11 mouse cellular contexts compared by ENCODE assay signal in the genomic region with DNA sequence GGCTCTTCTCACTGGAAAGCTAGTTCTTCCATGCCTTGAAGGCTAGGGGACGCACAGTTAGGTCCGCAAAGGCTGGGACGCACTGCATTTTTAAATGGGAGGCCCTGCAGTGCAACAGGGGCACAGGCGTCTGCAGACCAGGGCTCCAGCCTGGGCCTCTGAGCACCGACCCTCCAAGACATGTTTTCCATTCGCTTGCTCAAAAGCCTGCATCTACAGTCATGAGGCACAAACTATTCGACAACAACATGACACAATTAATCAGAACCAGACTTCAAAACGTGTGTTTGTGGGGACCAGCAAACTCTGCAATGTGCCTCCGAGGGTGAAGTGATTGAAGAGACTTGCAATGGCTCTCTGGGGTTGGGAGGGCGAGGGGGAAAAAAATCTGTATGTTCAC. TPM values are rescaled to one million over a fixed set of nuclear protein-coding genes. Genes with fewer than 3 reads are reported as not detected.
DNase-seq lines count a peak whose midpoint lies in the region; ATAC-seq and TF ChIP-seq lines count a peak whose summit lies in the region.
"Had no signal": no experiment of that assay in that cellular context is flagged by ENCODE, and none has a peak within 500 bp of the region (broad histone marks: within the 10 kb centered on the region; RNA-seq: fewer than 3 reads in every experiment).

No protein-coding gene starts in this region.

- TF ChIP-seq CTCF in left cerebral cortex, adult 2 months (IDR thresholded peaks at IDR 0.05) = no peak

- intact Hi-C loops in left cerebral cortex, adult 2 months (cut with DNase I) = no loop called here

- no peak for DNase-seq in heart, adult 8-10 months (ENCODE audit: low spot score)
- no peak for DNase-seq in forebrain, embryonic 10.5 days (ENCODE audit: extremely low spot score, low spot score)
- no peak for DNase-seq in layer of hippocampus, postnatal 36 days
- no peak for DNase-seq in left cerebral cortex, adult 2 months (ENCODE audit: extremely low spot score in 1 of 2, low spot score in 2 of 2)
- DNase-seq in gastrocnemius, postnatal 25 days = no peak
- DNase-seq: cerebellum, adult 9-11 months had no signal

- WGBS in heart, embryonic 15.5 days = 28% methylated on average over 10 of the region's 10 CpGs
- 2% methylated on average over 10 of the region's 10 CpGs for WGBS in forebrain, embryonic 10.5 days
- 32% methylated on average over 10 of the region's 10 CpGs for WGBS in intestine, embryonic 15.5 days
- WGBS in neural tube, embryonic 14.5 days = 12% methylated on average over 10 of the region's 10 CpGs

- peak overlapping the region; percentile 96 for H3K4me2 ChIP-seq in heart, embryonic 15.5 days
- peak overlapping the region; percentile 19 for H3K4me2 ChIP-seq in intestine, embryonic 15.5 days (replicated peaks)
- H3K4me2 ChIP-seq in neural tube, embryonic 14.5 days (ENCODE audit: low read depth, low read length) = peak overlapping the region; percentile 90

- H3K27me3 ChIP-seq in heart, embryonic 15.5 days = peaks cover 58% of the 10 kb centered on the region
- H3K27me3 ChIP-seq in forebrain, embryonic 10.5 days (ENCODE audit: poor library complexity, severe bottlenecking) = peaks cover 100% of the 10 kb centered on the region
- H3K27me3 ChIP-seq in intestine, embryonic 15.5 days (replicated peaks) = peaks cover 40% of the 10 kb centered on the region
- peaks cover 7% of the 10 kb centered on the region; the same call in 1 of the 2 replicates for H3K27me3 ChIP-seq in neural tube, embryonic 14.5 days (ENCODE audit: control insufficient read depth, insufficient read depth, low read length)
- H3K27me3 ChIP-seq: CH12.LX had no signal

- no peak overlapping the region for H3K27ac ChIP-seq in heart, embryonic 15.5 days
- peak overlapping the region; percentile 54; the same call in 1 of the 2 replicates for H3K27ac ChIP-seq in forebrain, embryonic 10.5 days
- no peak overlapping the region for H3K27ac ChIP-seq in intestine, embryonic 15.5 days
- H3K27ac ChIP-seq in neural tube, embryonic 14.5 days (ENCODE audit: low read depth, low read length) = peak overlapping the region; percentile 39; the same call in 1 of the 2 replicates
- H3K27ac ChIP-seq in left cerebral cortex, adult 2 months = no peak overlapping the region

- H3K9ac ChIP-seq in heart, embryonic 15.5 days = no peak overlapping the region
- H3K9ac ChIP-seq in intestine, embryonic 15.5 days = no peak overlapping the region
- peak overlapping the region; percentile 22; the same call in 1 of the 2 replicates for H3K9ac ChIP-seq in neural tube, embryonic 14.5 days (replicated peaks; ENCODE audit: low read depth, low read length)

- no peaks in the 10 kb centered on the region for H3K36me3 ChIP-seq in heart, embryonic 15.5 days
- no peaks in the 10 kb centered on the region for H3K36me3 ChIP-seq in forebrain, embryonic 10.5 days (replicated peaks)
- no peaks in the 10 kb centered on the region for H3K36me3 ChIP-seq in intestine, embryonic 15.5 days
- no peaks in the 10 kb centered on the region for H3K36me3 ChIP-seq in neural tube, embryonic 14.5 days (ENCODE audit: control insufficient read depth, insufficient read depth, low read length)

- ATAC-seq in heart, embryonic 15.5 days (replicated peaks; ENCODE audit: insufficient number of reproducible peaks, insufficient read depth, low FRiP score, low read depth) = no peak
- ATAC-seq in intestine, embryonic 15.5 days = no peak
- ATAC-seq in neural tube, embryonic 14.5 days (ENCODE audit: low read depth) = no peak
- ATAC-seq: lung, postnatal 0 days had no signal

- H3K4me3 ChIP-seq in heart, embryonic 15.5 days = peak overlapping the region; percentile 66
- H3K4me3 ChIP-seq in forebrain, embryonic 10.5 days = peak overlapping the region; percentile 73
- 0 out of 2 replicates have a peak overlapping the region, but pooled peaks have one; percentile 4 for H3K4me3 ChIP-seq in intestine, embryonic 15.5 days (replicated peaks)
- peak overlapping the region; percentile 64 for H3K4me3 ChIP-seq in neural tube, embryonic 14.5 days (ENCODE audit: low read depth, low read length)
- H3K4me3 ChIP-seq in left cerebral cortex, adult 2 months = no peak overlapping the region

- H3K9me3 ChIP-seq in heart, embryonic 15.5 days (replicated peaks) = no peaks in the 10 kb centered on the region
- no peaks in the 10 kb centered on the region for H3K9me3 ChIP-seq in forebrain, embryonic 10.5 days
- no peaks in the 10 kb centered on the region for H3K9me3 ChIP-seq in intestine, embryonic 15.5 days
- H3K9me3 ChIP-seq in neural tube, embryonic 14.5 days (ENCODE audit: control insufficient read depth, low read length) = no peaks in the 10 kb centered on the region

- peaks cover 36% of the 10 kb centered on the region for H3K4me1 ChIP-seq in heart, embryonic 15.5 days (replicated peaks)
- peaks cover 91% of the 10 kb centered on the region for H3K4me1 ChIP-seq in forebrain, embryonic 10.5 days
- peaks cover 28% of the 10 kb centered on the region for H3K4me1 ChIP-seq in intestine, embryonic 15.5 days (replicated peaks)
- H3K4me1 ChIP-seq in neural tube, embryonic 14.5 days (ENCODE audit: control insufficient read depth, insufficient read depth, low read length) = peaks cover 29% of the 10 kb centered on the region

RNA-seq across cellular contexts. Expression of gene Ntn1, which starts 17.1 kb away (rescaled TPM):
- polyA plus RNA-seq in heart, embryonic 15.5 days (2015; fragmentation: Nextera tagmentation; extraction: Ambion mirVana) = 18.3 and 21.6 TPM in 2 replicates
- 10 to 100 TPM; 62.6 to 88.8 (median 70.8) TPM for total RNA-seq in heart, adult 8-10 months (2022)
- 6.2 and 6.5 TPM in 2 replicates for polyA plus RNA-seq in forebrain, embryonic 10.5 days (2016; fragmentation: Nextera tagmentation; extraction: Ambion mirVana)
- polyA plus RNA-seq in intestine, embryonic 15.5 days (2015; fragmentation: Nextera tagmentation; extraction: Ambion mirVana) = 9.1 and 9.4 TPM in 2 replicates
- polyA plus RNA-seq in neural tube, embryonic 14.5 days (2014; fragmentation: Nextera tagmentation; extraction: Ambion mirVana) = 14.9 and 15.7 TPM in 2 replicates
- total RNA-seq in layer of hippocampus, postnatal 36 days (2021) = 1 to 10 TPM; 6.2 to 7.3 TPM
- total RNA-seq in left cerebral cortex, adult 2 months (2021) = 1 to 10 TPM; 6.0 to 7.4 TPM
- total RNA-seq in gastrocnemius, postnatal 25 days (2021) = 1 to 10 TPM; 4.6 to 5.1 TPM

RNA-seq across cellular contexts. Expression of gene Pik3r5, which starts 48.4 kb away (rescaled TPM):
- 0.68 and 1.5 TPM in 2 replicates for polyA plus RNA-seq in heart, embryonic 15.5 days (2015; fragmentation: Nextera tagmentation; extraction: Ambion mirVana)
- 1 to 10 TPM in 1 of 4 experiments, under 1 TPM in 3; 0.31 to 1.6 (median 0.70) TPM for total RNA-seq in heart, adult 8-10 months (2022)
- 0.83 and 0.86 TPM in 2 replicates for polyA plus RNA-seq in forebrain, embryonic 10.5 days (2016; fragmentation: Nextera tagmentation; extraction: Ambion mirVana)
- polyA plus RNA-seq in intestine, embryonic 15.5 days (2015; fragmentation: Nextera tagmentation; extraction: Ambion mirVana) = 0.49 and 0.56 TPM in 2 replicates
- 1.2 and 2.6 TPM in 2 replicates for polyA plus RNA-seq in neural tube, embryonic 14.5 days (2014; fragmentation: Nextera tagmentation; extraction: Ambion mirVana)
- total RNA-seq in layer of hippocampus, postnatal 36 days (2021) = 1 to 10 TPM; 1.2 to 2.8 TPM
- total RNA-seq in left cerebral cortex, adult 2 months (2021) = 1 to 10 TPM; 2.6 to 2.9 TPM
- total RNA-seq in gastrocnemius, postnatal 25 days (2021) = under 1 TPM; 0.31 to 0.51 TPM

Comparison
In these comparisons a context has a peak if more than half of its experiments do, and no peak if none do; other contexts are left out.
1. H3K27ac ChIP-seq: peak in forebrain, embryonic 10.5 days (single experiment) and neural tube, embryonic 14.5 days (single experiment); none in heart, embryonic 15.5 days (single experiment), intestine, embryonic 15.5 days (single experiment) and left cerebral cortex, adult 2 months (single experiment).
2. H3K4me2 ChIP-seq: peak in every context shown above with its lines; median percentile 96 in heart, embryonic 15.5 days; 90 in neural tube, embryonic 14.5 days; 19 in intestine, embryonic 15.5 days.
3. RNA of gene Ntn1, which starts 17.1 kb away (total RNA-seq): 62.6 to 88.8 TPM in heart, adult 8-10 months; 6.0 to 7.4 TPM in left cerebral cortex, adult 2 months, 6.2 to 7.3 TPM in layer of hippocampus, postnatal 36 days and 4.6 to 5.1 TPM in gastrocnemius, postnatal 25 days; every median in the first group is over 4 times any median in the second.